Mouse (Mus musculus) G1E (cell line): ENCODE data around the gene Sqstm1.
"Not testable (repeated sequence)": the region's sequence is repeated elsewhere in the genome, so short reads cannot be mapped to it uniquely, and the experiment has no call there.

Experiments used
- CTCF ChIP-seq: IDR thresholded peaks from 2 replicates; pipeline ENCODE4 v1.5.1; 2012; ENCODE audit warnings: low read depth, low read length, inconsistent platforms, mixed read lengths
- GATA1 ChIP-seq: IDR thresholded peaks from 2 replicates; pipeline ENCODE4 v1.6.1; 2012; ENCODE audit warnings: borderline replicate concordance, low read length, inconsistent platforms, mixed read lengths
- GATA2 ChIP-seq: IDR thresholded peaks from 2 replicates; pipeline ENCODE4 v1.6.1; 2012; ENCODE audit warnings: low read depth, low read length, inconsistent platforms, borderline replicate concordance
- TAL1 ChIP-seq: conservative IDR thresholded peaks from 2 replicates; pipeline ENCODE4 v1.6.1; 2012; ENCODE audit warnings: low read depth, low read length, inconsistent platforms, mixed read lengths

- TF ChIP-seq CTCF, GATA2, TAL1, GATA1: not testable (repeated sequence)
Measured at GRCm38 (mm10) chr11:50174111-50174729, 36.4 kb downstream of the Sqstm1 start, which contains the start of gene Mrnip.
